Mouse (Mus musculus): ENCODE results near the gene Cyp2d26.

DNA sequence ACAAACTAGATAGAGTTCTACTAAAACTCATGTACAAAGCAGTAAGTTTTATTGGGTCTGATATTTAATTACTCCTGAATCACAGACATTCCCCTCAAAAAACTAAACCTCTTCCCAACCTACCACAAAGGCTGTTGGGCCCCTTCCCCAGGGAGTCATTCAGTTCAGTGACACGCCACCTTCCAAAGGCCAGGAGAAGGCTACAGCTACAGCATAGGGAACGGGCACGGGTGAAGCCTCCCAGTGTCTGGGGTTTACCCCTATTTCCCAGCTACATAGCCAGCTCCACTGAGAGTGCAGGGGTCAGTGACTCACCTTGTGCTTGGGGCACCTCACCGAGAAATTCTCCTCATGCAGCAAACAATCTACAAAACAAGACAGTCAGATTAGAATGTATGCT lies 21.2 kb upstream of the Cyp2d26 start:
- TF ChIP-seq CTCF (IDR thresholded peaks at IDR 0.05; ENCODE audit: extremely low read depth, insufficient read depth, insufficient read length, insufficient replicate concordance) (no peak), POLR2A (IDR thresholded peaks at IDR 0.05; ENCODE audit: low read depth, low read length) (no peak)
